Mouse (Mus musculus): Measurements from ENCODE around the gene Ccdc85a.

Ccdc85a gene

DNA sequence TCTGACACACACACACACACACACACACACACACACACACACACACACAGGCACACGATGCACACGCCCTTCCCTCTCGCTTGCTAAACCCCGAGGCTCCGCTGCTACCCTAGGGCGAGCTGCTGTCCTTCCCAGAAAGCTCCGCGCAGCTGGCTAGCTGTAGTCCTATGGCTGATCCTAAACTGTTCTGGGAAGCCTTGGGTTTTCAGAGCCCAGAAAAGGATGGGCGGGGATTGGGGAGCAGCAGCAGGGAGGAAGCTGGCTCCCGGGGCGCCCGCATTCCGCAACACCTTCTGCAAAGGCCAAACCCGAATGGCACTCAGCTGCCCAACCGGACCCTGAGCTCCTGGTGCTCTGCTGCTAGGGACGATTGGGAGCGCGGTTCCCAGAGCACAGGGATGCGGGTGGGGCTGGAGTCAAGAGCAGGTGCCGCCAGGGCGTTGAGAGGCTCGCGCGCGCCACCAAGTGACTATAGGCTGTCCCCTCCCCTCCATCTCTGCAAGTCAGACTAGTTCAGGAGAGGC, at the start of gene Ccdc85a:
Gene Ccdc85a (minus strand): TSS at position 414 of the 524 bp plus-strand sequence.
- DNase-seq (ENCODE audit: extremely low read depth, low read depth): no peak

DNA sequence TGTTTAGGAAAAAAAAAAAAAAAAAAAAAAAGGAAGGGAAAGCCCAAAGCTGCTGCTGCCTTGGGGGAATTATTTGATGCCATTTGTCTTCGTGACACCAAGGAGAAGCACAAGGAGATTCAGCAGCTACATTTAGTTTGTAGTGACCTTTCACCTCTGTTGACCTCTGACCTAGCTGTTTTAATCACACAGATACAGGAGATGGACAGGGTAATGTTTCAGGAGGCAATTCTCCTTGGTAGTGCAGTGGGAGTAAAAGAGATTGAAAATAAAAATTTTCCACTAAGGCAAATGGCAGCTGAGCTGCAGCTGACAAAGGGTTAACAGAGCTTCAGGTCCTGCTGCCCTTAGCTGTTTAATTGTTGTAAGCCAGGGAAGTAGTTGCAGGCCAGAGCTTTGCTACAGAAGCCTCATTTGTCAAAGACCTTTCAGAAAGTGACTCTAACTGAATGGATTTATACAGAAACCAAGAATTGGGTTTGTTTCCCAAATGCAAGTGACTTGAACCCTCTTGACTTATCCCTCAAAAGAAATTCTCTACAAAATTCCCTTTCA, 49.5 kb upstream of the Ccdc85a start:
- no peak for DNase-seq (ENCODE audit: extremely low read depth, low read depth)

DNA sequence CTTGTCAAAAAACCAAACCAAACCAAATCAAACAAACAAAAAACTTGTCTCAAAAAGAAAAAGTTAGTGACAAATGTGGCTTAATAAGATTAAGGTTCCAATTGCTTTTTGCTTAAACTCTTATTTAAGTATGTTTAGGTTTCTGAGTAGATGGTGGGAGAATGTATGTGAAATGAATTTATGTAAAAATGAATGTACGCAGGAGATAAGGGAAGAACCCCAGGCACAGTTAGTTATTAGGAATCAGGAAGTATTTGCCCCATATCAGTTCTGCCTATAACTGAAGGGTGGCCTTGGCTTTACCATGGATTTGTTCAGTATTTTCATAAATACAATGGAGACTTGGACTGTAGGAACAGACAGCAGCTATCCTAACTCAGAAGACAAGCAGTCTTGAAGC, 49.0 kb upstream of the Ccdc85a start:
- peak; percentile 46 for DNase-seq (ENCODE audit: extremely low read depth, low read depth)

DNA sequence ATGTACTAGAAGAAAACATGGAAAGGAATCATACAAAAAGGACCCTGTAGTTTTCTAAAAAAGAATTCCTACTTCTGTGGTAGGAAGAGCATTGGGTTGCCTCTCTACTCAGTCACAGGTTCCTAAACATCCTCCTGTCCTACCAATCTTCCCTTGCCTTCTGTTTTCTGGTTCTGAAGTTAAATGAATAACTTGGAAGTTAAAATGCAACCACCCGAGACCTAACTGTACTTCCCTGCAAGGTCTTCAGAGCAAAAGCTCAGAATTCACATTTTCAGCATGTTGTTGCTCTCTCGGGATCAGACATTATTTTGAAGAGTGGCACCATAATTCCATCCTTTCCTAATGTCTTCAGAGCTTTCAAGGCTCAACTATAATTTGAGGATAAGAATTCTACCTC, 46.6 kb upstream of the Ccdc85a start:
- no peak for DNase-seq (ENCODE audit: extremely low read depth, low read depth)

GRCm38 (mm10) chr11:28610781-28611491, 26.8 kb upstream of the Ccdc85a start:
- DNase-seq (ENCODE audit: extremely low read depth, low read depth): no peak

DNA sequence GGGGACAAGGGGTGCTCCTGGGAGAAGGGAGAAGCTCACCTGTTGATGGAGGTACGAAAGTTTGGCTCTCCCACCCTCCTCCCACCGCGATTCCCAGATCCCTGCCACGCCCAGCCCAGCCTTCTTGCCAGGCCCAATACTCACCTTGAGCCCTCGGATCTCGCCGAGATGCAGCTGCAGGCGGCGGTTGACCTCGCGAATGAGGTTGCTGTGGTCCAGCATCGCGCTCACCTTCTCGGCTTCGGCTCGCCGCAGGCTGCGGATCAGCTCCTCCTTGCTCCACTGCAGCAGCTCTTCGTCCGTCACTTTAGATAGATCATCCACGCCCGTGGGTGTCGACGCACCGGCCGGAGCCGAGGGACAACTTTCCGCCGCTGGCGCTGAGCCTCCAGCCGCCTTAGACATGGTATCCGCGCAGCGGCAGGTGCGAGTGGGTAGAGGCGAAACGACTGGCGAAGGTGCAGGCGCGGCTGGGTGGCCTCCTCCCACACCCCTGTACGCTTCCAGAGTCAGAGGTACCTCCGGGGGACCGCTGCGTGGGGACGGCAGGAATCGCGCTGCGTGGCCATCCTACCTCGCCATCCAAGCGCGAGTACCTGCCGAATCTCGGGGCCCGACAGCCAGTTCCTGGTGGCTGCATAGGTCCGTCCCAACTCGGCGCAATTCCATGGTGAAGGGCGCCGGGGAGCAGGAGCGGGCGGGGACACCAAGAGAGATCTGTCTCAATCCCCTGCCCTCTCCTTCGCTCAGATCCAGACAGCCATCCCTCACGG, 800 bp downstream of the Ccdc85a start:
- no peak for DNase-seq (ENCODE audit: extremely low read depth, low read depth)

- DNase-seq (ENCODE audit: extremely low read depth, low read depth): no peak
These were observed 1.9 kb downstream of the Ccdc85a start for GRCm38 (mm10) chr11:28582218-28582617.

- no peak for DNase-seq (ENCODE audit: extremely low read depth, low read depth)
These were observed 11.7 kb downstream of the Ccdc85a start for GRCm38 (mm10) chr11:28572423-28572822.

- no peak for DNase-seq (ENCODE audit: extremely low read depth, low read depth)
These were observed 27.7 kb downstream of the Ccdc85a start for GRCm38 (mm10) chr11:28556420-28556819.

DNA sequence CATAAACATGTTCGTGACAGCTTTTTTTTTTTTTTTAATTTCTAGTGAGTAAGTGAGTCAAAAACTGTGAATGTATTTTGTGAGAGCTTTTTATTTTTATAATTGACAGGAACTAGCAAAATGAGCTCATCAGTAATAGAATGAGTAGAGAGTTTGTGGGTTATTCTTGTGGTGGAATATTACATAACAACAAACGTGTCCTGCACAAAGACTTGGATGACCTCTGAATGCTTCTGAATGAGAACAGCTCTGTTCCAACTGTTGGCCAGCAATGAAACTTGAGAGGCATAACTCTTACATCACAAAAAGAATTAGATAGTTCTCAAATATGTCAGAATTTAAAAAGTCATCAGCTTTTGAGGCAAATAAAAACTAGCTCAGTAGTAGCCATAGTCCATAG, 40.7 kb downstream of the Ccdc85a start:
- no peak for DNase-seq (ENCODE audit: extremely low read depth, low read depth)

DNA sequence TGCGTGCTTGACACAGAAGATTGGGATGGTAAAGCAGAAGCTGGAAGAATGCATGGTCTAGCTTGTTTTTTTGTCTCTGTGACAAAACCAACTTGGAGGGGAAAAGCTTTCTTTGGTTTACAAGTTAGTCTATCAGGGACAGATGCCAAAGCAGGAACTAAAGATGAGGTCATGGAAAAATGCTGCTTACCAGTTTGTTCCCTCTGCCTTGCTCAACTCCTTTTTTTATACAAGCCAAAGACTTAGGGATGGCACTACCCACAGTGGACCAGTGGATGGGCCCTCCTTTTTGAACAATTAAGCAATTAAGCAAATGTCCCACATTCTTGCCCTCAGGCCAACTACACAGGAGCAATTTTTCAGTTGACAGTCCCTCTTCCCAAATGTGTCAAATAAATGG, 42.8 kb downstream of the Ccdc85a start:
- no peak for DNase-seq (ENCODE audit: extremely low read depth, low read depth)

- DNase-seq (ENCODE audit: extremely low read depth, low read depth): no peak
These were observed 50.8 kb downstream of the Ccdc85a start for GRCm38 (mm10) chr11:28533286-28533685.

- DNase-seq (ENCODE audit: extremely low read depth, low read depth): no peak
These were observed 82.9 kb downstream of the Ccdc85a start for GRCm38 (mm10) chr11:28501190-28501589.

GRCm38 (mm10) chr11:28497034-28497433, 87.1 kb downstream of the Ccdc85a start:
- DNase-seq (ENCODE audit: extremely low read depth, low read depth): no peak

GRCm38 (mm10) chr11:28493362-28493761, 90.8 kb downstream of the Ccdc85a start:
- no peak for DNase-seq (ENCODE audit: extremely low read depth, low read depth)

- no peak for DNase-seq (ENCODE audit: extremely low read depth, low read depth)
These were observed 92.8 kb downstream of the Ccdc85a start for GRCm38 (mm10) chr11:28491330-28491729.

- DNase-seq (ENCODE audit: extremely low read depth, low read depth): no peak
These were observed 99.9 kb downstream of the Ccdc85a start for GRCm38 (mm10) chr11:28484083-28484729.

DNA sequence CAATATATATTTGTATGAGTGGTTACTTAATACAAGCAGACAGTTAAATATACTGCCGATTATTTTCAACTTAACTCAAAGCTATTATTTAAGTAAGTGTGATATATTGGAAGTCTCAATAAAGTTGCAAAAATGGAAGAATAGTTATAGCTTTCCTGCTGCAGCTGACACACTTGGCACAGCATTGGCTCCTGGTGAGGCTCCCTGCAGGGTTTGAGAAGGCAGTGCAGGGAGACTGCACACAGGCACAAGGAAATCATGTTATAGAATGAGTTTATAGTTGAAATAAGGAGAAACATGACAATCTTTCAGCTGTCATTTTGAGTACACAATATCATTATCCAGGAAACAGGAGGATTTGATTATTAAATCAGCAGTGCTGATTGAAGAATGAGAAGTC, 107.0 kb downstream of the Ccdc85a start:
- no peak for DNase-seq (ENCODE audit: extremely low read depth, low read depth)

- DNase-seq (ENCODE audit: extremely low read depth, low read depth): no peak
These were observed 118.4 kb downstream of the Ccdc85a start for GRCm38 (mm10) chr11:28465726-28466125.

DNA sequence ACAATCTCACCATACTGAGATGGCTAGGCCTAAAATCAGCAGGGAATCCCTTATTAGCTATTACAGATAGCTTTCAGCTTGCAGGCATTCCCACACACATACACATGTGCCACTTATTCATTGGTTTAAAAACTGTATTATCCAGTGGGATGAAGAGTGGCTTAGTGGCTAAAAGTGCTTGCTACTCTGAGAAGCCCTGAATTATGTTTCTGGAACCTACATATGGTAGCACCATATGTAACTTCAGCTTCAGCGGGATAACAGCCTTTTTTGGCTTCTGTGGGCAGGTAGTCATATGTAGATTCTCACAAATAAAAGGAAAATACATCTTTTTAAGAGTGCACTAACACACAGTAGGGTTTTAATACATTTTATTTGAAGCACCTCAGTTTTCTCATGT, 119.2 kb downstream of the Ccdc85a start:
- no peak for DNase-seq (ENCODE audit: extremely low read depth, low read depth)

DNA sequence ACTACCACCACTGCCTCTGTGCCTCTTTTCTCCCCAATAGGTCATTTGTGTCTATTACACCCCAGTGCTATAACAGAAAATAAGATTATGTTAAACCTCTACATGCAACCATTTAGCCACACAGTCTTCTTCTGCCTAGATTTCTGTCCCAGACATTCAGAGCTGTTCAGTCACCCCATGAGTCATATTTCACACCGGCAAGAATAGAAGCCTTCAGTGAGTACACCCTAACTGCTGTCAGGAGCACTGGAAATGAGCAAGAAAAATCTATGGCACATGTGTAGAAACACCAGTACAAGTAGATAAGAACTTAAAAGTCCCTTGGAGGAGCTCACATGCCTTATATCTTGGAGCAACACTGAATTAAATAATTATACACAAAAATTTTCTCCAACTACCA, 125.0 kb downstream of the Ccdc85a start:
- DNase-seq (ENCODE audit: extremely low read depth, low read depth): no peak

- no peak for DNase-seq (ENCODE audit: extremely low read depth, low read depth)
These were observed 144.2 kb downstream of the Ccdc85a start for GRCm38 (mm10) chr11:28439877-28440276.
